In the genomic region with DNA sequence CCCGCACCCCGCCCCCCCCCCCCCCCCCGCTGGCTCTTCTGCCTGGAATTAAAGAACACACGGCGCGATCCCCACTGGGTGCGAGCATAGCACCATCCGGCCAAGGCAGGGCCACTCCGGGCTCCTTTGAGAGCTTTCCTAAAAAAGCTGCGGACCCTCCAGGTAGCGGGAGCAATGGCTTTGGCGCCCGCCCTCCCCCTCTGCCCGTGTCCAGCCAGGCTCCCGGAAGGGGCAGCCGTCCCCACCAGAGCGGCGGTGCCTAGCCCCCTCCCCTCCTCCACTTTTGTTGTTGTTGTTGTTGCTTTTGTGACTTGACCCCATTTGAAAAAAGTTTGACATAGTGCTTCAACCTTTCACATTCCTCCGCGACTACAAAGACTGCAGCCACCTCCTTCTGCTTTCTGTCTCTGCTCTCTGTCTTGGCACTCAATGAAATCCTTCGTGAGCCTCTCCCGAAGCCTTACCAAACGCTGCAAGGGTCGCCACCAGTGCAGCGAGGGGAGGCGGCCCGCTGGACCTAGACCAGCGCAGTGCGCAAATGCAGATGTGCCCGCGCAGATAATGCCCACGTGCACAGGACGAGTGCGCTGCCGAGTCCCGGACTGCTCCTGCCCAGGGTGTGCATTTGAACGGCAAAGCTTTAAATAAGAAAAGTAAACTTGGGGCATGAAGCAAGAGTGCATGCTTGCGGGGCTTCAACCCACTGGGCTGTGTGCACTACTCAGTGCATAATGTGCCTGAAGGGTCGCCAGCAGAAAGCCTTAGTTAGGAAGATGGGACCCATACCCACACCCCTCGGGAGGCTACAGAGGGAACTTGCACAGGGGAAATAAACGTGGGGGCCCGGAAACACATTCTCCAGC, we compare ENCODE assay signal across 10 mouse cellular contexts.
DNase-seq lines count a peak whose midpoint lies in the region; ATAC-seq lines count a peak whose summit lies in the region.
"Had no signal": no experiment of that assay in that cellular context is flagged by ENCODE, and none has a peak within 500 bp of the region (broad histone marks: within the 10 kb centered on the region; RNA-seq: fewer than 3 reads in every experiment).

No protein-coding gene starts in this region.

- no peak for DNase-seq in kidney, postnatal 10 days
- DNase-seq in limb, embryonic 10.5 days (ENCODE audit: low spot score): peak; percentile 34
- no peak for DNase-seq in thymus, postnatal 4 days
- DNase-seq in layer of hippocampus, postnatal 25 days (ENCODE audit: extremely low spot score in 1 of 2, low spot score in 1 of 2): no peak
- DNase-seq in adrenal gland, postnatal 10 days: no peak
- DNase-seq: cerebellum, adult 11 months; kidney, adult 18-20 months had no signal

- no peaks in the 10 kb centered on the region for H3K27me3 ChIP-seq in kidney, embryonic 14.5 days (ENCODE audit: control insufficient read depth, insufficient read depth, low read length)
- peaks cover 19% of the 10 kb centered on the region for H3K27me3 ChIP-seq in embryonic facial prominence, embryonic 13.5 days
- H3K27me3 ChIP-seq in limb, embryonic 10.5 days (ENCODE audit: low read depth, poor library complexity, severe bottlenecking): peaks cover 28% of the 10 kb centered on the region; the same call in 1 of the 2 replicates
- H3K27me3 ChIP-seq in neural tube, embryonic 14.5 days (ENCODE audit: control insufficient read depth, insufficient read depth, low read length): no peaks in the 10 kb centered on the region

- no peaks in the 10 kb centered on the region for H3K36me3 ChIP-seq in kidney, embryonic 14.5 days (ENCODE audit: control insufficient read depth, insufficient read depth, low read length)
- no peaks in the 10 kb centered on the region for H3K36me3 ChIP-seq in embryonic facial prominence, embryonic 13.5 days
- H3K36me3 ChIP-seq in limb, embryonic 10.5 days: no peaks in the 10 kb centered on the region
- no peaks in the 10 kb centered on the region for H3K36me3 ChIP-seq in neural tube, embryonic 14.5 days (ENCODE audit: control insufficient read depth, insufficient read depth, low read length)

- peak overlapping the region; percentile 32 for H3K4me3 ChIP-seq in kidney, embryonic 14.5 days (ENCODE audit: low read length)
- H3K4me3 ChIP-seq in embryonic facial prominence, embryonic 13.5 days: peak overlapping the region; percentile 42
- peak overlapping the region; percentile 48 for H3K4me3 ChIP-seq in limb, embryonic 10.5 days
- H3K4me3 ChIP-seq in neural tube, embryonic 14.5 days (ENCODE audit: low read depth, low read length): peak overlapping the region; percentile 25

- H3K4me2 ChIP-seq in kidney, embryonic 14.5 days (replicated peaks; ENCODE audit: low read depth, low read length): peak overlapping the region; percentile 53
- peak overlapping the region; percentile 69 for H3K4me2 ChIP-seq in embryonic facial prominence, embryonic 13.5 days
- H3K4me2 ChIP-seq in neural tube, embryonic 14.5 days (ENCODE audit: low read depth, low read length): peak overlapping the region; percentile 56

- 32% methylated on average over 29 of the region's 42 CpGs for WGBS in kidney, embryonic 14.5 days
- 24% methylated on average over 35 of the region's 42 CpGs for WGBS in embryonic facial prominence, embryonic 13.5 days
- WGBS in limb, embryonic 10.5 days: 16% methylated on average over 35 of the region's 42 CpGs
- WGBS in neural tube, embryonic 14.5 days: 17% methylated on average over 38 of the region's 42 CpGs

- ATAC-seq in kidney, embryonic 14.5 days (ENCODE audit: low FRiP score, low TSS enrichment): peak; percentile 28; the same call in 1 of the 2 replicates
- no peak for ATAC-seq in embryonic facial prominence, embryonic 13.5 days (ENCODE audit: insufficient number of reproducible peaks, insufficient read depth, low FRiP score, low TSS enrichment, low read depth)
- 0 out of 2 replicates have a peak, but pooled peaks have one; percentile 63 for ATAC-seq in neural tube, embryonic 14.5 days (ENCODE audit: low read depth)

- H3K9me3 ChIP-seq in kidney, embryonic 14.5 days (ENCODE audit: control insufficient read depth, low read length): no peaks in the 10 kb centered on the region
- H3K9me3 ChIP-seq in embryonic facial prominence, embryonic 13.5 days: no peaks in the 10 kb centered on the region
- no peaks in the 10 kb centered on the region for H3K9me3 ChIP-seq in limb, embryonic 10.5 days (replicated peaks)
- H3K9me3 ChIP-seq in neural tube, embryonic 14.5 days (ENCODE audit: control insufficient read depth, low read length): no peaks in the 10 kb centered on the region

- H3K9ac ChIP-seq in kidney, embryonic 14.5 days (ENCODE audit: low read depth, low read length): no peak overlapping the region
- H3K9ac ChIP-seq in embryonic facial prominence, embryonic 13.5 days: no peak overlapping the region
- H3K9ac ChIP-seq in neural tube, embryonic 14.5 days (replicated peaks; ENCODE audit: low read depth, low read length): no peak overlapping the region

- no peak overlapping the region for H3K27ac ChIP-seq in kidney, embryonic 14.5 days (ENCODE audit: low read depth, low read length)
- no peak overlapping the region for H3K27ac ChIP-seq in embryonic facial prominence, embryonic 13.5 days
- no peak overlapping the region for H3K27ac ChIP-seq in limb, embryonic 10.5 days
- no peak overlapping the region for H3K27ac ChIP-seq in neural tube, embryonic 14.5 days (ENCODE audit: low read depth, low read length)

- H3K4me1 ChIP-seq in kidney, embryonic 14.5 days (ENCODE audit: control insufficient read depth, insufficient read depth, low read length): no peaks in the 10 kb centered on the region
- H3K4me1 ChIP-seq in embryonic facial prominence, embryonic 13.5 days: no peaks in the 10 kb centered on the region
- H3K4me1 ChIP-seq in limb, embryonic 10.5 days: no peaks in the 10 kb centered on the region
- no peaks in the 10 kb centered on the region for H3K4me1 ChIP-seq in neural tube, embryonic 14.5 days (ENCODE audit: control insufficient read depth, insufficient read depth, low read length)
